Mouse (Mus musculus) cortical plate, adult 2 months (tissue): ENCODE measurements at regions not wholly inside any gene's neighbourhood (a gene's known extent, or its start where the extent isn't known, plus 50 kb on each side); places are given as distances from the start of the nearest gene placed in this dataset.

Source experiments
- H3K27ac ChIP-seq: fragments of 200-500 bp; 2 replicates; pipeline ENCODE4 v1.5.1; 2012; ENCODE audit warnings: low read length, control low read depth, inconsistent platforms; ENCODE audit not compliant: insufficient read depth
- H3K4me1 ChIP-seq: fragments of 200-500 bp; 2 replicates; pipeline ENCODE4 v1.6.1; 2011; ENCODE audit warnings: low read length; ENCODE audit not compliant: control insufficient read depth, insufficient read depth
- H3K4me3 ChIP-seq: fragments of 200-500 bp; 2 replicates; pipeline ENCODE4 v1.5.1; 2011; ENCODE audit warnings: mild to moderate bottlenecking, low read length, control low read depth; ENCODE audit not compliant: insufficient read depth
- CTCF ChIP-seq: fragments of 200-500 bp; IDR thresholded peaks from 2 replicates; pipeline ENCODE4 v1.5.1; 2011; ENCODE audit warnings: mild to moderate bottlenecking, control low read depth, low read length; ENCODE audit not compliant: insufficient read depth; ENCODE audit errors: extremely low read depth
- POLR2A ChIP-seq: fragments of 200-500 bp; IDR thresholded peaks from 2 replicates; pipeline ENCODE4 v1.6.1; 2011; ENCODE audit warnings: mild to moderate bottlenecking, low read length, control low read depth; ENCODE audit not compliant: insufficient read depth; ENCODE audit errors: extremely low read depth

DNA sequence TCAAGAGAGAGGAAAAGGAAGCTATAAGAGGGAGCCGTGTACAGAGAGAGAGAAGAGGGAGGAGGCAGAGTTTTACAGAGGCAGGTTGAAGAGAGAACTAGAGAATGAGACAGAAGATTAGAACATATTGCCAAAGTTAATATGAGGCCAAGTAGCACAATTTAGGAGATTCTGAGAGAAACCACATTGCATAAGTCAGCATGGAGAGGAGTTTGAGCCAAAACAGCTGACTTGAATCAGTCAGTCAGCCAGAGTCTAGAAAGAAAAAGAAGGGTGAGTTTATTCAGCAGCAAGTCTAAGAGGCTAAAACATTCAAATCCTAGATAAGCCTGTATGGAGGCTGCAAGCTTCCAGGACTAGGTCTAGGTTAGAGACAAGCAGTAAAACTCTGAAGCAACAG, 301.1 kb upstream of the Zic1 start:
- H3K4me3 ChIP-seq: no peak overlapping the region
- H3K27ac ChIP-seq: no peak overlapping the region
- H3K4me1 ChIP-seq: no peaks in the 10 kb centered on the region
- no peak for TF ChIP-seq POLR2A
- TF ChIP-seq CTCF: no peak

DNA sequence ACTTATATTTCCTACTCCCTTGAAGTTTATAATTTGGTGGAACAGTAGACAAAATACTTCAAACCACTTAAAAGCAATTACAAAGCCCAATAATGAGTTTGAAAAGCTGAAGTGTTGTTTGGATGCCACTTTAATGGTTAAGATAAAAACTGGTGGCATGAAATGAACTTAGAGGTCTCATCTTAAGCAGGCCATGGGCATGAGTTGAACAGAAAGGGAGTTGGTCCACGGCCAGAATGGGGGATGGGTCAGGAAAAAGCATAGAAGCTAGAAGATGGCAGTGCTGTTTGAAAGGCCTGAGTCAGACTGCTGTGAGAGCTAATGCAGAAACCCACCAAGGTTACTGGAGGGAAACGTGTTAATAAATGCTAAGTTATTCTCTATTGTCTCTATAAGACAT, 294.5 kb upstream of the Zic1 start:
- no peaks in the 10 kb centered on the region for H3K4me1 ChIP-seq
- no peak overlapping the region for H3K4me3 ChIP-seq
- TF ChIP-seq CTCF (no peak), POLR2A (no peak)

DNA sequence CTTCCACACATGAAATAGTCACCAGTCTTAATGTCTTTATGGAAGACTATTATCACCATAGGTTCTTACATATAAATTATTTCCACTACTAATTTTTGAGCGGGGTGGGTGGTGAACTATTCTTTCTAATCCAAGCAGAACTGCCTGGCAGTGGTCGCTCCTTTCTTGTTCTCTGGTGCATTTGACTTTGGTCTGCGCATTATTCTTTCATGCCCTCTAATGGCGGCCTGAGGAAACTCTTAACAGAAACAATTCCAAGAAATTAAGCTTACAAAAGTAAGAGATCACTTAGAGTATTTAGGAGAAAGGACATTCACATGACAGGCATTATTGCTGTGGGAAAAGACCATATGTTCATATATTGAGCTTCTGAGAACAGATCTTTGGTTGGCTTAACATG, 288.5 kb upstream of the Zic1 start:
- Histone ChIP-seq H3K4me1 (no peaks in the 10 kb centered on the region), H3K27ac (no peak overlapping the region), H3K4me3 (no peak overlapping the region)
- TF ChIP-seq POLR2A (no peak), CTCF (0 out of 2 replicates have a peak, but pooled peaks have one; percentile 1)

More for the DNA sequence above, 294.5 kb upstream of the Zic1 start:
- no peak overlapping the region for H3K27ac ChIP-seq

DNA sequence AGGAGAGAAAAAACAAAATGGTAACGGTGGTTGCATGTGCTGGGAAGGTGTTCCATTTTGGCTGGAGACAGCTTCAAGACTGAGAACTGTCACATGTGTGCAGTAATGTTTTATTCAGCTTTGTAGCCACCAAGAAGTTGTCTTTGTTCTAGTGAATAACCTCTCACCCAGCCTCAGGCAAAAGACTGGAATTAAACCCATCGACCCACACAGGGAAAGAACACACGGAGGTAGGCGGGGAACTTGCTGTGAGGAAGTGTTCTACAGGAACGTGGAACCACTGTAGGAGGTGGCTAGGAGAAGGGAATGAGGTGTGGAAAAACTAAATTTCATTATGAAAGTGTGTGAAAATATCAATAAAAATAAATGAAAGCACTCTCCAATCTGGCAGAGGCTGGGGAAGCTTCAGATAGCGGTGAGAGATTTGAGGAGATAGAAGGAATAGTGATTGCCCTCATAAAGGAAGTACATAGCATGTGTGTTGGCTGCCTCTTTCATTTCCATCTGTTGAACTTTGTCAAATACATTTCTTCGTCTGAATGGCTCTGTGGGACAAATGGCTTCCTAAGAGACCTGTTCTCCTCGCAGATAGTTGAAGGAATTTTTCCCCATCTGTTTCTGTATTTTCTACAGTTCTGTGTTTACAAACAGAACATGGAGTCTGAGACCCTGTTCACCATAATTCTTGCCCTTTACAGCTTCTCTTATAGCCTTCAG, 286.9 kb upstream of the Zic1 start:
- Histone ChIP-seq H3K4me3 (no peak overlapping the region), H3K4me1 (no peaks in the 10 kb centered on the region), H3K27ac (no peak overlapping the region)
- TF ChIP-seq POLR2A (no peak), CTCF (no peak)

DNA sequence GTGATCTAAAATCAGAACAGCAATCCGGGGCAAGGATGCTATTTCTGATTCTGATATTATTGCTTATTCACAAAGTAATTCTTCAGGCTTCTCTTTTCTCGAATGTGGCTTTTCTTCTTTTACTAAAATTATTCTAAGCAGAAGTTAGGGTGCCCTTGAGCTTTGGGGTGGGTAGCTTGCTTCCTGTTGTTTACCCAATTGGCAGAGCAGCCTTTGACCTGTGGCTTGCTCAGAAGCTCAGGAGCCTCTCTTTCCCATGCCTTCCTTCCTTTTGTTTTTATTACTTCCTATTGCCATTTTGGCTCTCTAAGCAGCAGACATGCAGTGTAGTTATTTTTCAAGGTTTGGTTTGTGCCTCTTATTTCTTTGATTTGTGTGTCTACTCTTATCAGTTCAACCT, 244.8 kb upstream of the Zic1 start:
- no peak overlapping the region for H3K27ac ChIP-seq
- H3K4me1 ChIP-seq: no peaks in the 10 kb centered on the region
- no peak for TF ChIP-seq CTCF
- no peak for TF ChIP-seq POLR2A
- H3K4me3 ChIP-seq: no peak overlapping the region

DNA sequence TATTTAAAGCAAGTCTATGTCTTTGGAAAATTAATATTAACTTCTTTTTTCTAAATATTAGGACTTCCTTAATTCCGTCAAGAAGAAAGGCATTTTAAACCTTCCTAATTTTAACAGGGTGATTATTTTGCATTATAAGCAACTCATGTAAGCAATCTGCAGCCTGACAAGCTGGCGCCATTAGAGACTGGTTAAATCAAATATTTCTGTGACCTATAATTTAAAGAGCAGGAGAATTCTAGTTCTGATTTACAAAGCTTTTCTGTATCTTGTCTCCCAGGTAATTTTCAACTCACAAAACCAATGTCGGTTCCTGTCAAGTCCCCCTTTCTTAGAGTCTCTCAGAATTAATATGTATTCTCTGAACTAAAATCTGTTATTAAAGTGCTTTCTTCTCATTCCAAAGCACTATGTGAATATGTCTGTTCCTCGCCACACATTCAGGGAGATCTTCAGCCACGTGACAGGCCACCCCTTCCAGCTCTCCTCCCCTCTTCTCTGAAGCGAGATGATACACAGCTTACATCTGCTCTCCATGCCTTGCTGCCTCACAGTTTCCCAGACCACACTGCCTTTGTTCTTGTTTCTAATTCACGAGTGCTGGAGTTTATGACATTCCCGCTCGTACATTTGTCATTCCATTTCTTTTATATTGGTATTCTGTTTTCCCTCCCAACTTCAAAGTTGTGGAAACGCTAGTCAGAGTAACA, 244.0 kb upstream of the Zic1 start:
- no peaks in the 10 kb centered on the region for H3K4me1 ChIP-seq
- TF ChIP-seq CTCF (no peak), POLR2A (no peak)
- H3K4me3 ChIP-seq: no peak overlapping the region
- H3K27ac ChIP-seq: no peak overlapping the region

DNA sequence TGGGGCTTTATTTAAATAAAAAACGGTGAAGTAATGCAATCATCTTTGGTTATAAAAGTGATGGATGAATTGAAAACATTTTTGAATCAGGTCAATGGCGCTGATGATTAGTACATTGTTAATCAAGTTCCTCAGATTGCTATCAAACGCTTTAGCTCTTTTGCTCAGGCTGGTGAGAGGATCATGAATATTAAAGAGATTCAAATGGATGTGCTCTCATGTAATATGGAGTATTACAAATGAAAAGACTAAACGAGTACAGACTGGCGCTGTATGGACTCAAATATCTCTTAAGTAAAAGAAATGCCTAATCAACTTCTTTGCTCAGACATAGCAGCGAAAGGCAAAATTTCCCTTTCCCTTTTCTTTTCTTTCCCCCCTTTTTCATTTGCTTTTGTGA, 236.1 kb upstream of the Zic1 start:
- TF ChIP-seq CTCF (no peak), POLR2A (no peak)
- no peak overlapping the region for H3K4me3 ChIP-seq
- no peak overlapping the region for H3K27ac ChIP-seq
- H3K4me1 ChIP-seq: no peaks in the 10 kb centered on the region

DNA sequence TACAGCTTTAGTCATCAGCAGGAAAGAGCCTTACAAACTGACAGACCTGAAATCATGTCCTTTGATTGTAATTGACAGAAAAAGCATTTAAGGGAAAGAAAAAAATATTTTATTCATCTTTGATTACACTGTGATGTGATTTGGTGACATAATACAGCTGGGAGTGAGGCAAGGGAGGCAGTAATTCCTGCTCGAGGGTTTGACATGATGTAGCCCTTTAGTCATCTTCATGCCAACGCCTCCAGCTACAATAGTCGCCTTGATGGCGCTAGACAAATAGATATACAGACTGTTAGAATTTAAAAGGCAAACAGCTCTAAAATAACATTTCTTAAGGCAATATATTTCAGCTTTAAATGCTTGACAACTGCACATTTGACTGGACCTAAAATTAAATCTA, 226.3 kb upstream of the Zic1 start:
- H3K4me1 ChIP-seq: no peaks in the 10 kb centered on the region
- no peak overlapping the region for H3K4me3 ChIP-seq
- no peak overlapping the region for H3K27ac ChIP-seq
- TF ChIP-seq CTCF (no peak), POLR2A (no peak)

DNA sequence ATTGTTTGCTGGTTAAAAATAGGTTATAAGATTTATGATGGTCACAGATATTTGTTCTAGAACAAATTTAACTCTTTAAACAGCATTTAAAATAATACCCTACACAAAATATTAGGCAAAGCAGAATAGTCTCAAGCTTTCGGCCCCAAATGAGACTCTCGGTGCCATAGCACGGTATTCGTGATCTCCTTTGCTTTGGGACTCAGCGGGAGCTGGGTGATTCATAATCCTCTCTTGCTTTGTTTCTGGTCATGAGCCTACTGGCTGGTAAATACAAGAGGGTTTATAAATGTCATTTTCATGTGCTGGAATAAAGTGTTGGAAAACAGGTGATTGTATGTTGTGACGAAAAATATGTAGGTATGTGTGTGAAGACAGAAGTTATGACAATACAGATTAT, 223.1 kb upstream of the Zic1 start:
- TF ChIP-seq POLR2A (no peak), CTCF (no peak)
- no peak overlapping the region for H3K4me3 ChIP-seq
- no peaks in the 10 kb centered on the region for H3K4me1 ChIP-seq
- no peak overlapping the region for H3K27ac ChIP-seq

DNA sequence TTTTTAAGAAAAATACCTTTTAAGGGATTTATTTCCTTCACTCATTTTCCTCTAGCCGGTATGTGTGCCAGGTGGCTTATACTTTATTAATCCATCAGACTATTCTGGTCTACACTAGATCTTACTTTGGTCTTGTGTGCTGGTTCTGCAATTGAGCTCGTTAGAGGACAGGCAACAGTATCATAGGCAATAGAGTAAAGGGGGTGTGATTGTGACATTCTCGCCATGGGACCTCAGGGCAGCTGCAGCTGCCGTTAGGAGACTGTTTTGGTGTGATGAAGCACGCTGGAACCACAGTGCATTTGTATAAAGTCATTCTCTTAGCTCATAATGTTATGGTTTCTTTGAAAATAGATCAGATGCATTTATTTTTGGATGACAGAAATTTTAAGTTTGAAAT, 222.3 kb upstream of the Zic1 start:
- no peak overlapping the region for H3K27ac ChIP-seq
- no peak for TF ChIP-seq CTCF
- H3K4me1 ChIP-seq: no peaks in the 10 kb centered on the region
- H3K4me3 ChIP-seq: no peak overlapping the region
